Mouse (Mus musculus) ovary, postnatal 14 days (tissue): ENCODE measurements around the gene Dnah10.

Source experiments
- DNase-seq: peaks from one replicate; pipeline ENCODE4 v3.0.0; 2022; ENCODE audit warnings: low spot score

Gene Dnah10

GRCm38 (mm10) chr5:124868981-124869380, 144.1 kb downstream of the Dnah10 start:
- peak; percentile 42 for DNase-seq

- peak; percentile 34 for DNase-seq
Measured at GRCm38 (mm10) chr5:124872033-124872432, 147.1 kb downstream of the Dnah10 start.

- DNase-seq = no peak
Measured at GRCm38 (mm10) chr5:124873096-124873495, 148.2 kb downstream of the Dnah10 start.

DNA sequence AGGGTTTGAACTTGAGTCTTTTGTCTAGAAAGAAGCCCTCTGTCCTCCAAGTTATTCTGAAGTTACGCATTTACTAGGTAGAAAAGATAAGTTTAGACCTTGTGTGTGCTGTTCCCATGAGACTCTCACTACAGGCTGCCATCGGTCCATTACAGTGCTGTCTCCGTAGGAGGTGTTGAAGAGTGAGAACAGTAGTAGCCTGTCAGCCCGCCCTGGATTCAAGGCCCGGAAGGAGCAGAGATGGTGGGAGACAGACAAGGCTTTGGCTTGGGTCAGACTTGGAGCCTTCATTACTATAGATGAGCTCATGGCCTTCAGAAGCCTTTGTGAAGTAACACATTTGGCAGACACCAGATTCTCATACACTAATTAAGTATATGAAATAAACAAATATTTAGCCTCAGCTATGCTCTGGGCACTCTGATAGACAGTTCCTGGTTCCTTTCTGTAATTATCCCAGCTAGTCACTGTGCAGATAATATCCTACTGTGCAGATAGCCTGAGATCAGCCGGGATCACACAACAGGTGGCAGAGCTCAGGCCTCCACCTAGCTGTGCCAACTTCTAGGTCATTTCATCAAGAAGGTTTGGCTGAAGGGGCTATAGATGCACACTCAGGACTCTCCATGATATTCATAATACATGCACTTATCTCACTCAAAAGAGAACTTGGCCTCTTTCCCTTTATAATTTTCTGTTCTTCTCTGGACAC, 149.2 kb downstream of the Dnah10 start:
- no peak for DNase-seq

- no peak for DNase-seq
Measured at GRCm38 (mm10) chr5:124879251-124879650, 154.4 kb downstream of the Dnah10 start.

GRCm38 (mm10) chr5:124879801-124880200, 154.9 kb downstream of the Dnah10 start:
- DNase-seq = no peak

DNA sequence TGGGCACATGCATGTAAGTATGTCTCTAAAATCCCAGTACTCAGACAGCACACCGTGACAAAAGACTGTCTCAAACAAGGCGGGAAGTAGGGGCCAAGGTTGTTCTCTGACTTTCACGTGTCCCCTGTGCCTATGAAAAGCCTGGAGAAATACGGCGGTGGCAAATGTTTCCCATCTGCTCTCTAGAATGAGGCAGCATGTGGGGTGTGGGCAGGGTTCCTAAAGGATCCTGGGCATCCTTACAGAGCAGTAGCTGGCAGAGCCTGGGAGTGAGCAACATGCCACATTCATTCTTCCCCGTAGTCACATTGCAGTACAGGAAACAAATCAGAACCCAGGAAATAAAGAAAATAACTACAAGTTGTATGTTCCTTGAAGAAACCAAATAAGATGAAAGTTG, 159.0 kb downstream of the Dnah10 start:
- no peak for DNase-seq
